Mouse (Mus musculus) G1E (cell line): Measurements from ENCODE around the gene B3gat3.

Experiments used
- CTCF ChIP-seq: IDR thresholded peaks from 2 replicates; pipeline ENCODE4 v1.5.1; 2012; ENCODE audit warnings: low read depth, low read length, inconsistent platforms, mixed read lengths
- GATA1 ChIP-seq: IDR thresholded peaks from 2 replicates; pipeline ENCODE4 v1.6.1; 2012; ENCODE audit warnings: borderline replicate concordance, low read length, inconsistent platforms, mixed read lengths
- GATA2 ChIP-seq: IDR thresholded peaks from 2 replicates; pipeline ENCODE4 v1.6.1; 2012; ENCODE audit warnings: low read depth, low read length, inconsistent platforms, borderline replicate concordance
- POLR2AphosphoS5 ChIP-seq: IDR thresholded peaks from 2 replicates; pipeline ENCODE4 v1.6.1; 2012; ENCODE audit warnings: low read depth, low read length, inconsistent platforms; ENCODE audit not compliant: insufficient replicate concordance
- TAL1 ChIP-seq: conservative IDR thresholded peaks from 2 replicates; pipeline ENCODE4 v1.6.1; 2012; ENCODE audit warnings: low read depth, low read length, inconsistent platforms, mixed read lengths

GRCm38 (mm10) chr19:8919000-8919399 is 1.2 kb upstream of the B3gat3 start:
- no peak for TF ChIP-seq CTCF
- no peak for TF ChIP-seq POLR2AphosphoS5
- no peak for TF ChIP-seq GATA1
- TF ChIP-seq TAL1 = no peak
- TF ChIP-seq GATA2 = no peak
